Mouse (Mus musculus) intestine, embryonic 15.5 days (tissue): ENCODE data around the gene Lrrc45. TPM values are rescaled to one million over a fixed set of nuclear protein-coding genes. Genes with fewer than 3 reads are reported as not detected.
"Not testable (repeated sequence)": the region's sequence is repeated elsewhere in the genome, so short reads cannot be mapped to it uniquely, and the experiment has no call there.

Source experiments
- ATAC-seq: fragments of 200-750 bp; cut with Nextera tagmentation; 2 replicates; pipeline ENCODE4 v1.8.0; 2017; ENCODE audit warnings: moderate TSS enrichment, moderate library complexity
- H3K27ac ChIP-seq: fragments of 300-500 bp; sonication (generic); 2 replicates; pipeline ENCODE4 v1.5.1; 2015; ENCODE audit warnings: mild to moderate bottlenecking, inconsistent platforms
- H3K27me3 ChIP-seq: fragments of 300-500 bp; sonication (generic); replicated peaks from 2 replicates; pipeline ENCODE4 v1.6.1; 2015; ENCODE audit warnings: inconsistent platforms
- H3K36me3 ChIP-seq: fragments of 300-500 bp; sonication (generic); 2 replicates; pipeline ENCODE4 v1.6.1; 2015; ENCODE audit warnings: inconsistent platforms
- H3K4me1 ChIP-seq: fragments of 300-500 bp; sonication (generic); replicated peaks from 2 replicates; pipeline ENCODE4 v1.6.1; 2015; ENCODE audit warnings: inconsistent platforms
- H3K4me2 ChIP-seq: fragments of 300-500 bp; sonication (generic); replicated peaks from 2 replicates; pipeline ENCODE4 v1.6.1; 2015; ENCODE audit warnings: mild to moderate bottlenecking, inconsistent platforms
- H3K4me3 ChIP-seq: fragments of 300-500 bp; sonication (generic); replicated peaks from 2 replicates; pipeline ENCODE4 v1.5.1; 2015; ENCODE audit warnings: inconsistent platforms
- H3K9ac ChIP-seq: fragments of 300-500 bp; sonication (generic); 2 replicates; pipeline ENCODE4 v1.6.1; 2015; ENCODE audit warnings: inconsistent platforms
- H3K9me3 ChIP-seq: fragments of 300-500 bp; sonication (generic); 2 replicates; pipeline ENCODE4 v1.6.1; 2016; ENCODE audit warnings: inconsistent platforms
- WGBS: fragments of 180-500 bp; shearing (Covaris S2); methylation state at CpG from one replicate; pipeline ENCODE4 v1.1.7; 2015; 5-methylcytosine and 5-hydroxymethylcytosine counted together
- polyA plus RNA-seq: library from polyadenylated mRNA; unstranded; fragments of >200 nt; fragmentation: Nextera tagmentation; extraction: Ambion mirVana; gene quantifications from 2 replicates; pipeline ENCODE4 v1.2.1, GENCODE M21; 2015

Lrrc45 gene
- polyA plus RNA-seq, 1 experiment from 2014 or later, result 42.0 TPM

DNA sequence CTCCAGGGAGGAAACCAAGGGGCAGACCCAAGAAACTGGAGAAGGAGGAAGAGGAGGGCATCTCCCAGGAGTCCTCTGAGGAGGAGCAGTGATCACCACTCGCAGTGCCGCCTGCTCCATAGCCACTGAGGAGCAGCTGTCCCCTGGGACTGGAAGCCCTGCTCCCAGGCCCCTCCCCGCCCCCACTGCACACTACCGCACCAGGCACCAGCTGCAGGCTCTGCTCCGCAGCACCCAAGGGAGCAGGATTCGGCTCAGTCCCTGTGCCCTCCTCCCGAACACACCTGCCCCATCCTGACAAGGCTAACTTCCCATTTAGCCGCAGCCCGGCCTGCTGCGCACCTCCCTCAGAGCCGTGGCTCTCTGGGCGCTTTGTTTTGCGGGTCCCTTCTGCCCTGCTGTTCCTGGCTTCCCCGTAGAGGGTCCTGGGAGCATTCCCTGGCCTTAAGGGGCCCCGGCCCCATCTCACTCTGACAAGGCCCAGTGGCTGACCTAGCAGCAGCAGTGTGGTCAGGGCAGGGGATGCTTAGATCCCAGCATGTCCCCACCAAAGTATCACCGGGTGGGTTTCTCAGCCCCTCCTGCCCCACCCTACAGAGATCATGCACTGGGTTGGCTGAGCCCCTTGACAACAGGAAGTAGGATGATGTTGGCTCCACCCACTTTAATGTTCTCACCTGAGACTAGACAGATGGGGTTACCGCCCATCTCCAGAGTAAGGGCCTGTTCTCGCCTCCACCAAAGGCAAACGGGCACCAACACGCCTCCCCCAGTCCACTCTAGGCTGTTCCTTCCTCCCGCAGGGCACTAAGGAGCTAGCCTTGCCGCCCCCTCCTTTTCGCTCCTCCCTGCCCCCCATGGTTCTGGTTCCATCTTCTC lies 49.6 kb downstream of the Lrrc45 start:
- peak; percentile 65 for ATAC-seq
- H3K36me3 ChIP-seq, H3K27me3 ChIP-seq, H3K9ac ChIP-seq, H3K9me3 ChIP-seq, H3K4me1 ChIP-seq: not testable (repeated sequence)
- 24% methylated on average over 5 of the region's 23 CpGs for WGBS
- Histone ChIP-seq H3K4me2 (peak overlapping the region; percentile 46), H3K4me3 (peak overlapping the region; percentile 17; the same call in 1 of the 2 replicates), H3K27ac (peak overlapping the region; percentile 91)

- H3K4me2 ChIP-seq, H3K27ac ChIP-seq, ATAC-seq, H3K36me3 ChIP-seq, H3K9me3 ChIP-seq, H3K4me1 ChIP-seq, H3K9ac ChIP-seq, H3K27me3 ChIP-seq, H3K4me3 ChIP-seq: not testable (repeated sequence)
- WGBS, result 74% methylated on average over 4 of the region's 7 CpGs
Measured at GRCm38 (mm10) chr11:120767023-120767422, 53.3 kb downstream of the Lrrc45 start.

- no peaks in the 10 kb centered on the region for H3K9me3 ChIP-seq
- no peaks in the 10 kb centered on the region for H3K36me3 ChIP-seq
- peak; percentile 86 for ATAC-seq
- H3K4me3 ChIP-seq, result no peak overlapping the region
- peak overlapping the region; percentile 13; the same call in 1 of the 2 replicates for H3K27ac ChIP-seq
- no peaks in the 10 kb centered on the region; the same call in 1 of the 2 replicates for H3K4me1 ChIP-seq
- no peak overlapping the region for H3K9ac ChIP-seq
- H3K4me2 ChIP-seq, result no peak overlapping the region
- 66% methylated on average over 1 of the region's 1 CpGs for WGBS
- H3K27me3 ChIP-seq, result no peaks in the 10 kb centered on the region
Measured at GRCm38 (mm10) chr11:120768206-120768605, 54.5 kb downstream of the Lrrc45 start.

Other genes starting within 250 kb of the Lrrc45 start
- gene Arl16, start 246.3 kb upstream of the Lrrc45 start, polyA plus RNA-seq, result 34.7 and 36.5 TPM in 2 replicates
- gene Mrpl12, start 229.3 kb upstream of the Lrrc45 start, polyA plus RNA-seq, result 222 and 231 TPM in 2 replicates
- 79.1 and 90.1 TPM in 2 replicates for gene Slc25a10, start 222.1 kb upstream of the Lrrc45 start, polyA plus RNA-seq
- gene Gcgr, start 183.2 kb upstream of the Lrrc45 start, polyA plus RNA-seq, result 0.58 and 0.67 TPM in 2 replicates
- 135 and 142 TPM in 2 replicates for gene Mcrip1, start 164.2 kb upstream of the Lrrc45 start, polyA plus RNA-seq
- not detected in 2 replicates for gene Ppp1r27, start 162.8 kb upstream of the Lrrc45 start, polyA plus RNA-seq
- 992 and 1,107 TPM in 2 replicates for gene P4hb, start 140.7 kb upstream of the Lrrc45 start, polyA plus RNA-seq
- gene Arhgdia, start 132.3 kb upstream of the Lrrc45 start, polyA plus RNA-seq, result 559 and 611 TPM in 2 replicates
- gene Alyref, start 115.6 kb upstream of the Lrrc45 start, polyA plus RNA-seq, result 406 and 459 TPM in 2 replicates
- gene Anapc11, start 115.5 kb upstream of the Lrrc45 start, polyA plus RNA-seq, result 178 and 194 TPM in 2 replicates
- 2.7 and 3.6 TPM in 2 replicates for gene Npb, start 105.4 kb upstream of the Lrrc45 start, polyA plus RNA-seq
- 250 and 306 TPM in 2 replicates for gene Pcyt2, start 96.0 kb upstream of the Lrrc45 start, polyA plus RNA-seq
- 40.1 and 42.2 TPM in 2 replicates for gene Sirt7, start 88.7 kb upstream of the Lrrc45 start, polyA plus RNA-seq
- gene Mafg, start 80.3 kb upstream of the Lrrc45 start, polyA plus RNA-seq, result 26.9 and 28.5 TPM in 2 replicates
- 26.4 TPM in 2 replicates for gene Pycr1, start 70.2 kb upstream of the Lrrc45 start, polyA plus RNA-seq
- not detected in 2 replicates for gene Myadml2, start 65.8 kb upstream of the Lrrc45 start, polyA plus RNA-seq
- 1.6 and 3.0 TPM in 2 replicates for gene Notum, start 52.8 kb upstream of the Lrrc45 start, polyA plus RNA-seq
- 96.0 and 103 TPM in 2 replicates for gene Aspscr1, start 41.0 kb upstream of the Lrrc45 start, polyA plus RNA-seq
- gene Cenpx, start 187 bp upstream of the Lrrc45 start, polyA plus RNA-seq, result 163 and 170 TPM in 2 replicates
- gene Rac3, start 7.5 kb downstream of the Lrrc45 start, polyA plus RNA-seq, result 34.2 and 35.8 TPM in 2 replicates
- 31.3 and 41.7 TPM in 2 replicates for gene Dcxr, start 13.4 kb downstream of the Lrrc45 start, polyA plus RNA-seq
- gene Cbr2, start 18.2 kb downstream of the Lrrc45 start, polyA plus RNA-seq, result 0.79 and 2.4 TPM in 2 replicates
- 6.8 and 10.3 TPM in 2 replicates for gene Hmga1b, start 48.9 kb downstream of the Lrrc45 start, polyA plus RNA-seq
- gene Rfng, start 70.3 kb downstream of the Lrrc45 start, polyA plus RNA-seq, result 33.1 and 36.5 TPM in 2 replicates
- 170 and 184 TPM in 2 replicates for gene Gps1, start 70.3 kb downstream of the Lrrc45 start, polyA plus RNA-seq
- 76.5 and 82.1 TPM in 2 replicates for gene Dus1l, start 82.5 kb downstream of the Lrrc45 start, polyA plus RNA-seq
- 48.8 and 54.3 TPM in 2 replicates for gene Fasn, start 110.6 kb downstream of the Lrrc45 start, polyA plus RNA-seq
- 4.2 and 5.1 TPM in 2 replicates for gene Ccdc57, start 218.9 kb downstream of the Lrrc45 start, polyA plus RNA-seq
- gene Slc16a3, start 234.6 kb downstream of the Lrrc45 start, polyA plus RNA-seq, result 84.8 and 96.2 TPM in 2 replicates